Mouse (Mus musculus): ENCODE results near the gene Ifit3. TPM values are rescaled to one million over a fixed set of nuclear protein-coding genes. Genes with fewer than 3 reads are reported as not detected.

The Ifit3 gene
- polyA plus RNA-seq, 1 experiment from 2014 or later, result 0.20 TPM

DNA sequence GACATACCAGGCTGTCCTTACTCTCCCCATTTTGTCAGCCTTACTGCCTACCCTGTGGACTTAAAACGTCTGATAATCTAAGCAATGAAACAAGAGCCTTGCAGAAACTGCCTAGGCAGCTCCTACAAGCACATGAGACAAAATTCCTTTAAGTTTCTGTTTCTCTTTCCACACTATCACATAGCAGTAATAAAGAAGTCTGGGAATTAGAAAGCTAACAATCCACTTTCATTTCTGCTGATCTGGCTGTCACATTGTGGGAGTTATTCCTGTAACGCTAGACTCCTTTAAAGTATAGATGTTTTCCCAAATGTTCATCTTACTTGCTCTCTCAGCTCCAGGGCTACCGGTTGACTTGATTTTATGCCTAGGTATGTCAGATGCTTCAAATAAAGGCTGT lies 29.8 kb upstream of the Ifit3 start:
- no peaks in the 10 kb centered on the region; the same call in 1 of the 2 replicates for H3K4me1 ChIP-seq (ENCODE audit: control insufficient read depth, insufficient read depth, low read length)

DNA sequence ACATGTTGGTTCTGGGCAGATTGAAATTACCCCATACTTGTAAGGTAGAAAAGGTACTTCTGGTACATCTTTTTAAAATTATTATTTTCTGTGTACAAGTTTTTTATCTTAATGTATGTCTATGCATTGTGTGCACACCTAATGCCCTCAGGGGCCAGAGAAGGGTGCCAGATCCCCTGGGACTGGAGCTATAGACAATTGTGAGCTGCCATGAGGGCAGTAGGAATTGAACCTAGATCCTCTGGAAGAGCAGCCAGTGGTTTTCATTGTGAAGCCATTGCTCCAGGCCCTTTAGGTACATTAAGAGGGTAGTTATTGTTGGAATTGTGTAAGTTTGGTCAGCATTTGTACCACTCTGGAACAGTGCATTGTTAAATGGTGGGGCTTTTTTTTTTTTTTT lies 29.3 kb upstream of the Ifit3 start:
- Histone ChIP-seq H3K4me3 (ENCODE audit: low read depth, low read length) (no peak overlapping the region), H3K9ac (replicated peaks; ENCODE audit: low read length) (no peak overlapping the region), H3K4me1 (ENCODE audit: control insufficient read depth, insufficient read depth, low read length) (no peaks in the 10 kb centered on the region; the same call in 1 of the 2 replicates), H3K36me3 (replicated peaks; ENCODE audit: control insufficient read depth, insufficient read depth, low read depth, low read length) (no peaks in the 10 kb centered on the region), H3K27me3 (ENCODE audit: control insufficient read depth, insufficient read depth, low read length) (no peaks in the 10 kb centered on the region), H3K27ac (replicated peaks; ENCODE audit: low read depth, low read length) (no peak overlapping the region), H3K9me3 (replicated peaks; ENCODE audit: control insufficient read depth, low read length) (no peaks in the 10 kb centered on the region), H3K4me2 (ENCODE audit: low read depth, low read length) (no peak overlapping the region)
- ATAC-seq (replicated peaks; ENCODE audit: insufficient number of reproducible peaks, low FRiP score, low TSS enrichment, low read depth) (no peak), DNase-seq (ENCODE audit: low spot score) (no peak)

More for the DNA sequence above, 29.8 kb upstream of the Ifit3 start:
- no peaks in the 10 kb centered on the region for H3K9me3 ChIP-seq (replicated peaks; ENCODE audit: control insufficient read depth, low read length)
- no peak overlapping the region; the same call in 1 of the 2 replicates for H3K9ac ChIP-seq (replicated peaks; ENCODE audit: low read length)
- no peak overlapping the region for H3K4me3 ChIP-seq (ENCODE audit: low read depth, low read length)
- no peaks in the 10 kb centered on the region for H3K36me3 ChIP-seq (replicated peaks; ENCODE audit: control insufficient read depth, insufficient read depth, low read depth, low read length)
- ATAC-seq (replicated peaks; ENCODE audit: insufficient number of reproducible peaks, low FRiP score, low TSS enrichment, low read depth) (no peak), DNase-seq (ENCODE audit: low spot score) (no peak)
- H3K27me3 ChIP-seq (ENCODE audit: control insufficient read depth, insufficient read depth, low read length), result no peaks in the 10 kb centered on the region
- 57% methylated on average over 3 of the region's 3 CpGs for WGBS
- no peak overlapping the region for H3K4me2 ChIP-seq (ENCODE audit: low read depth, low read length)
- H3K27ac ChIP-seq (replicated peaks; ENCODE audit: low read depth, low read length), result no peak overlapping the region

DNA sequence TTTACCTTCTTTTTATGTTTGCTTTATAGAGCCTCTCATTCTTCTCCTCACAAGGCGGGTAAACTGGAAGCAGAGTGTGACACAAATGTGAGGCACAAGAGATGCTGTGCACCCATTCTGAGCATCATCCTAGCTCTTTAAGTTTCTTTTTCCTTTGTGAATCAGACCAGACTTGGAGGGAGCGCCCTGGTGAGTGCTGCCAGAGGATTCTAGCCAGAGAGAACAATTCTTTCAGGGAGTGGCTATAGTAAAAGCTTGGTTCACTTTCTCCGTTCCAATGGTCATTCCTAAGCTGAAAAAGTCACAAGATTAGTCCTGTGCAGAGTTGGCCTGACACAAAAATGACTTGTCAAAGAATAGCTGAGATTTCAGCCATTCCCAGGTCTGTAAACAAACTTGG lies 26.7 kb upstream of the Ifit3 start:
- 79% methylated on average over 3 of the region's 3 CpGs for WGBS
- no peak for ATAC-seq (replicated peaks; ENCODE audit: insufficient number of reproducible peaks, low FRiP score, low TSS enrichment, low read depth)
- H3K9ac ChIP-seq (replicated peaks; ENCODE audit: low read length), result no peak overlapping the region
- no peak for DNase-seq (ENCODE audit: low spot score)
- no peaks in the 10 kb centered on the region; the same call in 1 of the 2 replicates for H3K4me1 ChIP-seq (ENCODE audit: control insufficient read depth, insufficient read depth, low read length)
- H3K36me3 ChIP-seq (replicated peaks; ENCODE audit: control insufficient read depth, insufficient read depth, low read depth, low read length), result no peaks in the 10 kb centered on the region
- no peak overlapping the region for H3K27ac ChIP-seq (replicated peaks; ENCODE audit: low read depth, low read length)
- H3K4me3 ChIP-seq (ENCODE audit: low read depth, low read length), result no peak overlapping the region
- H3K9me3 ChIP-seq (replicated peaks; ENCODE audit: control insufficient read depth, low read length), result no peaks in the 10 kb centered on the region
- no peaks in the 10 kb centered on the region for H3K27me3 ChIP-seq (ENCODE audit: control insufficient read depth, insufficient read depth, low read length)
- H3K4me2 ChIP-seq (ENCODE audit: low read depth, low read length), result no peak overlapping the region

DNA sequence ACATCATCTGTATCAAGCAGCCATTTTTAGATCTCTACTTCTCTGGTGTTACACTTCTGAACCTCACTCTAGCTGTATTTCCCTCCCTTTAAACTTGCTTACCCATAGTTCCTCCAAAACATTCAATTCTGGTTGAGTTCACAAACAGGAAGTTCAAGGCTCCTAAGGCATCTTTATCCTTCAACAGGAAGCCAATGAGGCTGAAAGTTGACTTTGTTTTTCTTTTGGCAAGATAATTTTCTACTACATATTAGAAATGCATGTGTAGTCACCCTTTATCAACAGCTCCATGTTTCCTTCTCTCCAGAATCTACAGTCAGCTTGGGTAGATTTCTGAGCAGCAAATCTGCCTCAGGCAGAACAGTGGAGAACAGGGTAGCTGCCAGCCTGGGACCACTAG lies 20.8 kb upstream of the Ifit3 start:
- Histone ChIP-seq H3K27ac (replicated peaks; ENCODE audit: low read depth, low read length) (no peak overlapping the region), H3K4me1 (ENCODE audit: control insufficient read depth, insufficient read depth, low read length) (no peaks in the 10 kb centered on the region), H3K36me3 (replicated peaks; ENCODE audit: control insufficient read depth, insufficient read depth, low read depth, low read length) (no peaks in the 10 kb centered on the region), H3K9me3 (replicated peaks; ENCODE audit: control insufficient read depth, low read length) (no peaks in the 10 kb centered on the region), H3K9ac (replicated peaks; ENCODE audit: low read length) (no peak overlapping the region), H3K4me3 (ENCODE audit: low read depth, low read length) (no peak overlapping the region), H3K4me2 (ENCODE audit: low read depth, low read length) (no peak overlapping the region), H3K27me3 (ENCODE audit: control insufficient read depth, insufficient read depth, low read length) (no peaks in the 10 kb centered on the region)
- no peak for ATAC-seq (replicated peaks; ENCODE audit: insufficient number of reproducible peaks, low FRiP score, low TSS enrichment, low read depth)
- DNase-seq (ENCODE audit: low spot score), result no peak

DNA sequence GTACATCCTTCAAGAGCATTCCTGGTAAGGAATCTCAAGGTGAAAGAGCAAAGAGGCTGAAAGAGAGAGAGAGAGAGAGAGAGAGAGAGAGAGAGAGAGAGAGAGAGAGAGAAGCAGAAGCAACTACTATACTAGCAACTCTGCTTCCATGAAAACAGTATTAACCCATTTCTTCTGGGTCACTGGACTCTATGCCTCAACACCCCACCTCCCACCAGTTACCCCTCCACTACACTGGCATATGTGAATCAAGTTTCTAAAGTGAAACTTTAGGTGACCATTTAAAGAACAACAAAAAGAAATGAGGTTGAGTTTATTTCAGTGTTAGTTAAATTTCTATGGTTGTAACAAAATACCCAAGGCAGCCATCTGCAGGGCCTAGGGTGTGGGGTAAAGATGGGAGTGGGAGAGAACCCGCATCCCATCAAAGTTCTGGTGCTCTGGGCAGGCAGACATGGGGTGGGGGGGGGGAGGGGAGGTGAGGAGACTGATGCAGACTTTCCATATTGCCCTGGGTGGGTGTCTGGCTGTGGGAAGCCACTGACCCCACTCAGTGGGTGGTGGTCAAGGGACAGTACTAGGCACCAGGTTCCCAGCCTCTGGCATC lies 17.1 kb upstream of the Ifit3 start:
- Histone ChIP-seq H3K9ac (replicated peaks; ENCODE audit: low read length) (no peak overlapping the region), H3K4me2 (ENCODE audit: low read depth, low read length) (no peak overlapping the region), H3K36me3 (replicated peaks; ENCODE audit: control insufficient read depth, insufficient read depth, low read depth, low read length) (no peaks in the 10 kb centered on the region), H3K4me1 (ENCODE audit: control insufficient read depth, insufficient read depth, low read length) (no peaks in the 10 kb centered on the region), H3K4me3 (ENCODE audit: low read depth, low read length) (no peak overlapping the region), H3K27me3 (ENCODE audit: control insufficient read depth, insufficient read depth, low read length) (no peaks in the 10 kb centered on the region), H3K9me3 (replicated peaks; ENCODE audit: control insufficient read depth, low read length) (no peaks in the 10 kb centered on the region), H3K27ac (replicated peaks; ENCODE audit: low read depth, low read length) (no peak overlapping the region)
- ATAC-seq (replicated peaks; ENCODE audit: insufficient number of reproducible peaks, low FRiP score, low TSS enrichment, low read depth) (no peak), DNase-seq (ENCODE audit: low spot score) (no peak)
- 83% methylated on average over 1 of the region's 1 CpGs for WGBS

DNA sequence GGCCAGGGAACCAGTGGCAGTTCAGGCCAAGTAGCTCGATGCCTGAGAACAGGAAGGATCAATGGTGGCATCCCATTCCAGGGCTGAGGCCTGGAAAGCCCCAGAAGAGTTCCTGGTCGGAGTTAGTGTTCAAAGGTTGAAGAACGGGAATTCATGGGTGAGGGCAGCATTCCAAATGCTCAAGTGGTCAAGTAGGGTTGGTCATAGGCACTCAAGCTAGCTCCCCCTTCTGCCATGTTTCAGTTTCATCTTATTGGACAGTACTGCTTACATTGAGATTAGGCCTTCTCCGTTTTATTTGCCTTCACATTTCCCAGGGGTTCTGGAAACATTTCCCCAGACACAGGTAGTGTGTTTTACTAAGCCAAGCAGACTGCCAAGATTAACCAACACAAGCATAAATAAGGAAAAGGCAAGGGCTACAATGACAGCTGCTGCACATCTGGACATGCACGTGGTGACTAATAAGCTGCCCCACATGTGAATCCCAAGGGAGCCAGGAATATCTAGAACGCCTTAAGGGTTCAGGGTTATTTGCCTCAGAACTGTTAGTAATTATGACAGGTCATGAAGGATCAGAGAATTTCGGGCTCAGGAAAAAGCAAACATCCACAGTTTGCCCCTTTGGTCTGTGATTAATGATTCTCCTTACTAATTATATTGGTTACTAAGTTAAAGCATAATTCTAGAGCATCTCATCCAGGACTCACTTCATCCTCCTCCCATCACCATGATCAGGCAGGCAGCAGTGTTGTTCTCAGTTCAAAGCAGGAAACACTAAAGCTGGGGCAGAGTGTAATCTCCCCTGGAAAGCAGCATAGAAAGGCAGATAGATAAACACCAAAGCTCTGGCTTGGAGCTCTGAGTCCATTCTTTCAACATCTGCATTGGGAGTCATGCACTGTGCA lies 14.1 kb upstream of the Ifit3 start:
- Histone ChIP-seq H3K4me3 (ENCODE audit: low read depth, low read length) (no peak overlapping the region), H3K9ac (replicated peaks; ENCODE audit: low read length) (no peak overlapping the region), H3K36me3 (replicated peaks; ENCODE audit: control insufficient read depth, insufficient read depth, low read depth, low read length) (no peaks in the 10 kb centered on the region), H3K9me3 (replicated peaks; ENCODE audit: control insufficient read depth, low read length) (no peaks in the 10 kb centered on the region), H3K4me2 (ENCODE audit: low read depth, low read length) (no peak overlapping the region), H3K27ac (replicated peaks; ENCODE audit: low read depth, low read length) (no peak overlapping the region), H3K4me1 (ENCODE audit: control insufficient read depth, insufficient read depth, low read length) (no peaks in the 10 kb centered on the region), H3K27me3 (ENCODE audit: control insufficient read depth, insufficient read depth, low read length) (no peaks in the 10 kb centered on the region)
- 59% methylated on average over 7 of the region's 7 CpGs for WGBS
- DNase-seq (ENCODE audit: low spot score) (no peak), ATAC-seq (replicated peaks; ENCODE audit: insufficient number of reproducible peaks, low FRiP score, low TSS enrichment, low read depth) (no peak)

DNA sequence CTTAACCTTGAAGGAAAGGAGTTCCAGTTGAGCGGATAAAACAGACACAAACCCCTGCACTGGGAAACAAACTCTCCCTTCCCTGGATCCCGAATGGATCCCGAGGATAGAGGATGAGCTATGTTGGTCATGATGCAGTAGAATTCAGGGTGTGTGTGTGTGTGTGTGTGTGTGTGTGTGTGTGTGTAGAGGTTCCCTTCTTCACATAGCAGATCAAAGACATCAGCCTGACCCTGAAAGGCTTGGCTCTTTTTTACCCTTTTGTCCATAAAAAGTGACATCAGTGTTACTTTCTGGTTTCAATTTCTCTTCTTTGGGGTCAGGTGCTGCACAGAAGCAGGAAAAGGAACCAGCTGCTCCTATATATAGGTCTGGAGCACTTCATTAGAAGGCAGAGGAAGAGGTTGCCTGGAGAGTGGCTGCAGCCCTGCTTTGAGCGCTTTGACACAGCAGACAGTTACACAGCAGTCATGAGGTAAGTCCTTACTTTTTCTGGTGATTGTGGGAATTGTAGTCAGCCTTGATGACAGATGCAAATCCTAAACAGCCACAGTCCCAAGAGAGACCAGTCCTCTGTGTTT lies 13.3 kb upstream of the Ifit3 start:
- Histone ChIP-seq H3K9ac (replicated peaks; ENCODE audit: low read length) (no peak overlapping the region), H3K4me2 (ENCODE audit: low read depth, low read length) (no peak overlapping the region), H3K27ac (replicated peaks; ENCODE audit: low read depth, low read length) (no peak overlapping the region), H3K4me3 (ENCODE audit: low read depth, low read length) (no peak overlapping the region), H3K9me3 (replicated peaks; ENCODE audit: control insufficient read depth, low read length) (no peaks in the 10 kb centered on the region), H3K4me1 (ENCODE audit: control insufficient read depth, insufficient read depth, low read length) (no peaks in the 10 kb centered on the region), H3K27me3 (ENCODE audit: control insufficient read depth, insufficient read depth, low read length) (no peaks in the 10 kb centered on the region), H3K36me3 (replicated peaks; ENCODE audit: control insufficient read depth, insufficient read depth, low read depth, low read length) (no peaks in the 10 kb centered on the region)
- DNase-seq (ENCODE audit: low spot score) (no peak), ATAC-seq (replicated peaks; ENCODE audit: insufficient number of reproducible peaks, low FRiP score, low TSS enrichment, low read depth) (no peak)
- 72% methylated on average over 4 of the region's 4 CpGs for WGBS

DNA sequence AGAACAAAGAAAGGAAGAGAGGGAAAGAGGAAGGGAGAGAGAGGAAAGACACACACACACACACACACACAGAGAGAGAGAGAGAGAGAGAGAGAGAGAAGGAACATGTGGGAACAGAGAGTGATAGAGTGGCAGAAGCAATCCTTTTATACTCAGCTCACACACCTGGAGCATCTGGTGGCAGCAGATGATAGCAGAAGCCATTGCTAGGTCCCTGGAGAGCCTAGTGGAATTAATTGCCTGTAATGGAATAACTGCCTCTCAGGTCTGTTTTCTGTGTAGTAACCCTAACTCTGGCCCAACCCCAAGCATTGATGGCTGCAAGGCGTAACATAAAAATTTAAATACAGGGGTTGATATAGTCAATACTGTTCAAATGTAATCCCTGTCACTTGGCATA lies 12.3 kb upstream of the Ifit3 start:
- WGBS, result 90% methylated on average over 1 of the region's 1 CpGs
- ATAC-seq (replicated peaks; ENCODE audit: insufficient number of reproducible peaks, low FRiP score, low TSS enrichment, low read depth), result no peak

More for the DNA sequence above, 12.3 kb upstream of the Ifit3 start:
- Histone ChIP-seq H3K9me3 (replicated peaks; ENCODE audit: control insufficient read depth, low read length) (no peaks in the 10 kb centered on the region), H3K4me2 (ENCODE audit: low read depth, low read length) (no peak overlapping the region), H3K27me3 (ENCODE audit: control insufficient read depth, insufficient read depth, low read length) (no peaks in the 10 kb centered on the region), H3K27ac (replicated peaks; ENCODE audit: low read depth, low read length) (no peak overlapping the region), H3K9ac (replicated peaks; ENCODE audit: low read length) (no peak overlapping the region), H3K4me3 (ENCODE audit: low read depth, low read length) (no peak overlapping the region), H3K36me3 (replicated peaks; ENCODE audit: control insufficient read depth, insufficient read depth, low read depth, low read length) (no peaks in the 10 kb centered on the region), H3K4me1 (ENCODE audit: control insufficient read depth, insufficient read depth, low read length) (no peaks in the 10 kb centered on the region)
- DNase-seq (ENCODE audit: low spot score), result no peak
